Mouse (Mus musculus): ENCODE measurements around the gene Zfp937.
A peak's percentile ranks its signal among the peaks of the same experiment; 100 is the strongest.
"Not testable (repeated sequence)": the region's sequence is repeated elsewhere in the genome, so short reads cannot be mapped to it uniquely, and the experiment has no call there.

Zfp937 gene

DNA sequence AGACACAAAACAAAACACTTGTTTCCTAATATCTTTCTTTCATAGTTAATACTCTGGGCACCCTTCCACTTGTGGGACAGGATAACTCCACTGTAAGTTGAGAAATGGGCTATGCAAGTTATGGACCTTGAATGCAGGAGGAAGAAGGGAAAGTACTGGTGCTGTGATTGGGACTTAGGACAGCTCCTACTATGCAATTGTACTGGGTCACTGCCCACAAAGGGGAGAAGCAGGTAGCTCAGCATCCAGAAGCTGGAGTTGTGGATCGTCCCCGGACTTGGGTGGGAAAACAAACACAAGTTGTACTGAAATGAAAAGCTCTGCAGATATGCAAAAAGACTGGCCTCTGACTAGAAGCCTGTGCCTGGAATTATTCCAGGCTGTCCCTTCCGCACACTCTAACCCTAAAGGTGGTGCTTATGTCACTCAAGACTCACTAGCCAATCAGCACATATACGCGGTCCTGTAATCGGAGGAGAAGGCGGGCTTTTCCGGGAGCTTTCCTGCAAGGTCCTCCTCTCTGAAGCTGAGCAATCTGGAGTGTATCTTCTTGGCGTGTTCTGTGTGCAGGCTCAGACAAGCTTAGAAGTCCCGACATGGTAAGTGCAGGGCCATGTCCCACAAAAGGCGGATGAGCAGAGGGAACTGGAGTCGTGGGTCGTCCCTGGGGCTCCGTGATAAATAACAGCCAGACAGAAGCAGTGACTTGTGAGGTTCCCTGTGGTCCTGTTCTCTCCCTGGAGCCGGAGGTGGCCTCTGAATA is at the start of gene Zfp937:
Gene Zfp937 (plus strand): TSS at position 474 of the 763 bp plus-strand sequence.
- peak; percentile 69 for DNase-seq

DNA sequence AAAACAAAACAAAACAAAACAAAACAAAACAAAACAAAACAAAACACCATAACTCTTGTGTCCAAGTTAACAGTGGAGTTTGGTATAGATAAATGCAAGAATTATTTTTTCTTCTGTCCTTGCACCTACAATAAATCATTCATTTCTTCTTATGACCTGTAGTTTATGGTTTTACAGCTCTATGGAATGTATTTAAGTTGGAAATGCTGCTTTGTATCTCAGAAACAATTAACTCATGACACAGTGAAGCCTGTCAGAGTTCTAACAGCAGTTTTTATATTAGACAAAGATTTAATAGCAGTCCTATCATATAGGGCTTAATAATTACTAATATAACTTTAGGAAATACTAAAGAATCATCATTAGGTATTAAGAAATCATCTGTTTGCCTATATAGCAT is 44.0 kb upstream of the Zfp937 start:
- DNase-seq: no peak

DNA sequence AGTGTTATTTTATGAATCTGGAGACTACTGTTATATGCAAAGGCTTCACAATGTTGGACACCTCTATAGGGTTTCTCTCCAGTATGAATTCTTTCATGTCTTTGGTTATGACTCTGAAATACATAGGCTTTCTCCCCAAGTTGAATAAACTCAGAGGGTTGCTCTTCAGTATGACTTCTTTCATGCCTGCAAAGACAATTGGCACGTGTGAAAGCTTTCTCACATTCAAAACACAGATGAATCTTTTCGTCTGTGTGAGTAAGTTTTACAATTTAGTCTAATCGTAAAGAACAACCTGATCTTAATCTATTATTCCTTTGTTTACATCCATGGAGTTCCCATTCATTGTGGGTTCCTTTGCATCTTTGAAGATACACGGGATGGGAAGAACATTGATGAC is 38.3 kb upstream of the Zfp937 start, which contains the start of gene Gm10770:
Gene Gm10770 (minus strand): TSS at position 101 of the 400 bp plus-strand sequence.
- DNase-seq: not testable (repeated sequence)

DNA sequence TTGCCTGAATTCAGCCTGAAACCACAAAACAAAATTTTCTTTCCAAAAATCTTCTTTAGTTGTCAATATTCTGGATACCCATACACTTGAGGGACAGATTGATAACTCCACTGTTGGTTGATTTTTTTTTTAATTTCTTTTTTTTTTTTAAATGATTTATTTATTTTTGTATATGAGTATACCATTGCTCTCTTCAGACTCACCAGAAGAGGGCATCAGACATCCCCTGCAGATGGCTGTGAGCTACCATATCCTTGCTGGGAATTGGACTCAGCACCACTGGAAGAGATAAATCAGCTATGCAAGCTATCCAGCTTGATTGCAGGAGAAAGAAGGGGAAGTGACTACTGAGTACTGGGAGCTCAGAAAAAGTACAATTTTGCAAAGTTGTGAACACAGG is 36.8 kb upstream of the Zfp937 start:
- DNase-seq: not testable (repeated sequence)

DNA sequence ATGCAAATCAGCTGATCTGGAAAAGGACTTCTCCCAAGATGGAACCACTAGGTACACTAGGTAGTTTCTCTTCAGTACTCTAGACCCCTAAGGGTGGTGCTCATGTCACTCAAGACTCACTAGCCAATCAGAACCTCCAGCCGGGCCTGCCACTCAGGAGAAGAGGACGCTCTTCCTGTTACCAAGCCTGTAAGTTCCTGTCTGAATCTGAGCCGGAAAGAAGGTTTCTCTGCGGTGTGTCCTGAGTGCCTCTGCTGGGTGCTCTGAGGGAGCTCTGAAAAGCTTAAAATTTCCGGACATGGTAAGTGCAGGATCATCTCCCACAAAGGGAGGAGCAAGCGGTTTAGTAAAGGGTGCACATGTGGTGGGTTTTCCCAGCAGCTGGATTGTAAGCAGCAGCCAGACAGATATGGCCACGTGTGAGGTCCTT is 36.3 kb upstream of the Zfp937 start, which contains the start of gene Gm14139:
Gene Gm14139 (plus strand): TSS at position 186 of the 430 bp plus-strand sequence.
- DNase-seq: not testable (repeated sequence)

DNA sequence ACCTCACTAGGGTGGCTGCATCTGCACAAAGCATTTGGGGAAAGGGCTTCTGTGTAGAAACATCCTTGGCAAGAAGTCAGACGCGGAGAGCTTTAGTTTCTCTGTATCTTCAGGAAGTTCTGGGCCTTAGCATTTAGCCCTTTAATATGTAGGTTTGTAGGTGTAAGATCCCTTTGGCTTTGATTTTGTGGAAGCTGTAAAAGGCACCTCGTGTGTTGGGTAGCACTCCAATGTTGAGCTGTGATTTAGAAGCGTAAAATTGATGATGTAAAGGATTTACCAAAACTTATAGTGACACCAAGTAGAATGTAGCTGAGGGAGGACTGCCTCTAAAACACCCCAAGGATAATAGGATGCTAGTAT is 471 bp downstream of the Zfp937 start:
- DNase-seq: not testable (repeated sequence)

DNA sequence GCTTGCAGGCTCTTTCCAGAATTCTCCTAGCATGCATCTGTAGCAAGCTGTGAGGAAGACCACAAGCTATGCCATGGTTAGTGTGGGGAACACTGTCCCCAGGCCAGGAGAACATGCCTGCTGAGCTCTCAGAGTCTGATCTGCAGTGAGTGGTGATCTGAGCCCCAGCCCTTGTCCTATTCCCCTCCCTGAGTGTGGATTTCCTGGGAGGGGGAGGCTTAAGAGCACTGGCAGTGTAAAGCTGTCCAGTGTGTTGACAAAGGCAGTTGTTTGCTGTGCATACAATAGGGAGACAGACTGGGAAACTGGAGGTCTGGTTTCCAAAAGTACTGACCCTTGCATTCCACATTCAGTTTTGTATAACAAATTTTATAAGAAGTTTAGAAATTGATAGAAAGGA is 5.4 kb downstream of the Zfp937 start:
- DNase-seq: not testable (repeated sequence)

DNA sequence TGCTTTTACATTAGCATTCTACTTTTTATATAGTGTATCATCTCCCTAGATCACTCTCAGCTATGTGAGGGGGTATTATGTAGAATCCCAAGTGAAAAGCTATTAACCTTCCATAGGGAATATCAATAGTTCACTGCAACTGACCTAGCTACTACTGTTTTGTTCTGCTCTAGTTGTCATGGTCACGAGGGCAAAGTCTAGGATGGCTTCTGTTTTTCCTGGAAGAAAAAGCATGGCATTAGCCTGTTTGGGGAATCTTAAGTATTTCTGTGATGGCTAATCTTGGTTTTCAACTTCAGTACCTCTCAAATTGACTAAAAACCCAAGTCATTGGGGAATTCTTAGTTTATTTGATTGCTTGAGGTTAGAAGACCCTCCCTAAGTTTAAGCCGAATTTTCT is 25.3 kb downstream of the Zfp937 start:
- no peak for DNase-seq

DNA sequence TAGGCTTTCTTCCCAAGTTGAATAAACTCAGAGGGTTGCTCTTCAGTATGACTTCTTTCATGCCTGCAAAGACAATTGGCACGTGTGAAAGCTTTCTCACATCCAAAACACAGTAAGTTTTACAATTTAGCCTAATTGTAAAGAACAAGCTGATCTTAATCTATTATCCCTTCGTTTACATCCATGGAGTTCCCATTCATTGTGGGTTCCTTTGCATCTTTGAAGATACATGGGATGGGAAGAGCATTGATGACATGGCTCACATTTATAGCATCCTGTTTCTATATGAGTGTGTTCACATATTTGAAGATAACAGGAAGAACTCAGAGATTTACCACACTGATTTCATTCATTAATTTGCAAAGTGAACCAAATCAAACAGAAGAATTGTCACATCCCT is 37.6 kb downstream of the Zfp937 start, which contains the start of gene Gm21994:
Gene Gm21994 (minus strand): TSS at position 101 of the 400 bp plus-strand sequence.
- not testable (repeated sequence) for DNase-seq

DNA sequence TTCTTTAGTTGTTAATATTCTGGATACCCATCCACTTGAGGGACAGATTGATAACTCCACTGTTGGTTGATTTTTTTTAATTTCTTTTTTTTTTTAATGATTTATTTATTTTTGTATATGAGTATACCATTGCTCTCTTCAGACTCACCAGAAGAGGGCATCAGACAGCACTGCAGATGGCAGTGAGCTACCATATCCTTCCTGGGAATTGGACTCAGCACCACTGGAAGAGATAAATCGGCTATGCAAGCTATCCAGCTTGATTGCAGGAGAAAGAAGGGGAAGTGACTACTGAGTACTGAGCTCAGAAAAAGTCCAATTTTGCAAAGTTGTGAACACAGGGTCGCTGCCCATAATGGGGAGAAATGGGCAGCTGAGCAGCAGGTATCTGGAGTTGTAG is 39.0 kb downstream of the Zfp937 start:
- DNase-seq: not testable (repeated sequence)

DNA sequence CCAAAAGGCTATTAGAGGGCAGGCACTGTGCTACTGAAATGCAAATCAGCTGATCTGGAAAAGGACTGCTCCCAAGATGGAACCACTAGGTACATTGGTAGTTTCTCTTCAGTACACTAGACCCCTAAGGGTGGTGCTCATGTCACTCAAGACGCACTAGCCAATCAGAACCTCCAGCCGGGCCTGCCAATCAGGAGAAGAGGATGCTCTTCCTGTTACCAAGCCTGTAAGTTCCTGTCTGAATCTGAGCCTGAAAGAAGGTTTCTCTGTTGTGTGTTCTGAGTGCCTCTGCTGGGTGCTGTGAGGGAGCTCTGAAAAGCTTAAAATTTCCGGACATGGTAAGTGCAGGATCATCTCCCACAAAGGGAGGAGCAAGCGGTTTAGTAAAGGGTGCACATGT is 39.4 kb downstream of the Zfp937 start, which contains the start of gene Gm14124:
Gene Gm14124 (plus strand): TSS at position 227 of the 400 bp plus-strand sequence.
- DNase-seq: not testable (repeated sequence)

Data from right cerebral cortex, postnatal 14 days (tissue).